Mouse (Mus musculus) MEL-GATA-1-ER (cell line): ENCODE measurements around the gene Tbc1d22a.
A peak's percentile ranks its signal among the peaks of the same experiment; 100 is the strongest.
"Not testable (repeated sequence)": the region's sequence is repeated elsewhere in the genome, so short reads cannot be mapped to it uniquely, and the experiment has no call there.

Experiments used
- DNase-seq: peaks from one replicate; pipeline ENCODE4 v3.0.0-alpha.2; 2012; ENCODE audit warnings: low read depth; ENCODE audit errors: extremely low read depth

The Tbc1d22a gene

GRCm38 (mm10) chr15:86213753-86214548 lies at the start of gene Tbc1d22a:
Tbc1d22a (plus strand) TSS chr15:86214459.
- DNase-seq: peak; percentile 86

GRCm38 (mm10) chr15:86164718-86165345 lies 49.4 kb upstream of the Tbc1d22a start:
- no peak for DNase-seq

GRCm38 (mm10) chr15:86165811-86166590 lies 48.3 kb upstream of the Tbc1d22a start:
- no peak for DNase-seq

GRCm38 (mm10) chr15:86167032-86167655 lies 47.1 kb upstream of the Tbc1d22a start:
- no peak for DNase-seq

- no peak for DNase-seq
Observed at GRCm38 (mm10) chr15:86167787-86168504, 46.3 kb upstream of the Tbc1d22a start.

GRCm38 (mm10) chr15:86168505-86168867 lies 45.8 kb upstream of the Tbc1d22a start:
- no peak for DNase-seq

GRCm38 (mm10) chr15:86168941-86169816 lies 45.1 kb upstream of the Tbc1d22a start:
- no peak for DNase-seq

GRCm38 (mm10) chr15:86169817-86170110 lies 44.5 kb upstream of the Tbc1d22a start:
- no peak for DNase-seq

GRCm38 (mm10) chr15:86171316-86171715 lies 42.9 kb upstream of the Tbc1d22a start:
- DNase-seq: no peak

- DNase-seq: no peak
Observed at GRCm38 (mm10) chr15:86172124-86172523, 42.1 kb upstream of the Tbc1d22a start.

- no peak for DNase-seq
Observed at GRCm38 (mm10) chr15:86172526-86172925, 41.7 kb upstream of the Tbc1d22a start.

GRCm38 (mm10) chr15:86173136-86173985 lies 40.9 kb upstream of the Tbc1d22a start:
- no peak for DNase-seq

- DNase-seq: no peak
Observed at GRCm38 (mm10) chr15:86175253-86176050, 38.8 kb upstream of the Tbc1d22a start.

GRCm38 (mm10) chr15:86176166-86176565 lies 38.1 kb upstream of the Tbc1d22a start:
- DNase-seq: no peak

GRCm38 (mm10) chr15:86176771-86177702 lies 37.2 kb upstream of the Tbc1d22a start:
- DNase-seq: no peak

GRCm38 (mm10) chr15:86177703-86178251 lies 36.5 kb upstream of the Tbc1d22a start:
- not testable (repeated sequence) for DNase-seq

GRCm38 (mm10) chr15:86178594-86178993 lies 35.7 kb upstream of the Tbc1d22a start:
- DNase-seq: no peak
